Mouse (Mus musculus) adrenal gland, postnatal 10 days (tissue): Measurements from ENCODE around the gene Slc16a2. TPM values are rescaled to one million over a fixed set of nuclear protein-coding genes. Genes with fewer than 3 reads are reported as not detected.
A peak's percentile ranks its signal among the peaks of the same experiment; 100 is the strongest.
"Not testable (repeated sequence)": the region's sequence is repeated elsewhere in the genome, so short reads cannot be mapped to it uniquely, and the experiment has no call there.

Experiments used
- DNase-seq: peaks from one replicate; pipeline ENCODE4 v3.0.0; 2021; ENCODE audit warnings: mixed read lengths
- total RNA-seq, 2 experiments: library from RNA; stranded (reverse); gene quantifications; 2 replicates each; pipeline ENCODE4 v1.2.3; 2021

The Slc16a2 gene
- total RNA-seq, 2 experiments from 2014 or later, result 41.8 to 56.6 TPM

DNA sequence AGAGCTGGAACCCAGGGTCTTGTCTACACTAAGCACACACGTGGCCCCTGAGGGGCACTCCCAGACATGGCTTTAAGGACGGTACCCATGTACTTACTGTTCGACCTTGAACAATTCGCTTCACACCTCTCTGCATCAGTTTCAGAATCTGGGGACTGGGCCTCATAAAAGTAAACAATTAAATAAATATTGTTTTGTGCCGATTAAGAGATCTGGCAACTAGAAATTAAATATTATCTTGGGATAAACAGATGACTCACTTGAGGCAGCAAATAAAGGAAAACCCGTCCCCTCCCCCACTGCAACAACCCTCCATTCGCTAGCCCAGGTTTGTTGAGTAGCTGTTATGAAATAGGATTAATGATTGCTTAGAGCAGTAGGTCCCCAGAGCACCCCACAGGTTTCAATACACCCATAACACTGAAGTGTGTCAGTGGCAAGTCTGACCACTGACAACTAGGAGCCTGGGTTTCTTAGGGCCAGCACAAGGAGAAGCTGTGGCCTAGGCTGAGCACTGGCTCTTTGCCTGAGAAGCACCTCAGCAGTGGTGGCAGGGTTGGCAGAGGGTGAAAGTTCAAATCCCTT, 87.7 kb downstream of the Slc16a2 start:
- DNase-seq, result no peak

- no peak for DNase-seq
These were observed 88.7 kb downstream of the Slc16a2 start for GRCm38 (mm10) chrX:103733091-103733490.

DNA sequence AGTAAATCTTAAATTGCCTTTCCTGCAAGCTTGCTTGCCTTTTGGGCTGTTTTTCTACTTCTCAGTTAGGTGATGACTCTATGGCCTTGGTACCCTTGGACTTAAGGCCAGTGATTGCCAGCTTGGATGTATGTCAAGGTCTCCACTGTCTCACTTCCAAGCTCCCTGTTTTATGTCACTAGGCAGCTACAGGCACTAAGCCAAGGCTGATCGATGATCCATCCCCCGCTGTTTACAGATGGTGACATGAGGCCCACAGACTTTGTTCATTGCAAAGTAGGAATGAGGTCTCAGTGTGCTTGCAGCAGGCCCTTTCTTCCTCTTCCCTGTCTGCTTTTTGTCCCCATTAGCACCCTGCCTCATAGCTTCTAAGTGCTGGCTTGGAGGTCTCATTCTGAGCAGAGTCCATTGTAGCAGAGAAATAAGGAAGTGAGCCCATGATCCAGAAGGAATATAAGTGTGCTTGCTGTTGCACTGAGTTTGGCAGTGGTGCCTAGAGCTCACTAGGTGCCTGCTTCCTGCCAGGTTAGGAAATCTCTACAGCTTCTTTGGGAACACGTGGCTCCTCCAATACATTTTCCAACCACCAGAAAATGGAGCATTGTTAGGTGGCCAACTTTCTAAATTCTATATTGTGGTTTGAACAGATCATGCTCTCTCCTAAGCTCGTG, 89.6 kb downstream of the Slc16a2 start:
- DNase-seq, result peak; percentile 64

DNA sequence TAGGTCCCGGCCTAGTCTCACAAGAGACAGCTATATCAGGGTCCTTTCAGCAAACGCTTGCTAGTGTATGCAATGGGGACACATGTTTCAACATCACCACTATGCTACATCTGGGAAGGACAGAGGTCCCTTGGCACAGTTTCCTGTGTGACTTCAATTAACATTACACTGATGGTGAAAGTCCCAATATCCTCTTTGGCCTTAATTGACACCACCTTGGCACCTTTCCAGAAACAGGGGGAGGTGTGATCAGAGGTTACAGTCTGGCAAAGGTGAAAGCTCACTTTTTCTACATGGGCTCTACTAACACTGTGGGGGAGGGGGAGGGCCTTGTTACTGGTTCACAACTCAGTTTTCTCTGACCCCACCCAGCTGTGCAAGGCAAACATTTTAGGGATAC, 99.3 kb downstream of the Slc16a2 start:
- peak; percentile 31 for DNase-seq

GRCm38 (mm10) chrX:103719618-103720185, 102.1 kb downstream of the Slc16a2 start:
- DNase-seq, result no peak

GRCm38 (mm10) chrX:103712922-103713321, 108.9 kb downstream of the Slc16a2 start:
- DNase-seq, result no peak

DNA sequence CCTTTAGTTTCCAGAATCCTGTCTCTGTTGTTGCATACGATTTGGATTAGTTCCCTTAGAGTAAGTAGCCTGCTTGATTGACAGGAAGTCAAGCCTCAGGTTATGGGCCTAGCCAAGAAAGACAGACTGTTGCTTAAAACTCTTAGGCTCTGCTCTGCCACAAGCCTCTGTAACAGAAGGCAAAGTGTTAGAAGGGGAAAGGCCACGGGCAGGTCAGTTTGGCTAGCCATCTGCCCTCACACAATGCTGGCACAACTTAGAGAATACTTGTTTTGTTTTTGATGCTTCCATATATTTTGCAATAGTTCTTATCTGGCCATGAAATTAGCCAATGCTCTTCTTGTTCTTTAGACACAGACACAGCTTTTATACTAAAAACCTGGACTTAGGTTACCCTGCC, 112.1 kb downstream of the Slc16a2 start:
- DNase-seq, result no peak

DNA sequence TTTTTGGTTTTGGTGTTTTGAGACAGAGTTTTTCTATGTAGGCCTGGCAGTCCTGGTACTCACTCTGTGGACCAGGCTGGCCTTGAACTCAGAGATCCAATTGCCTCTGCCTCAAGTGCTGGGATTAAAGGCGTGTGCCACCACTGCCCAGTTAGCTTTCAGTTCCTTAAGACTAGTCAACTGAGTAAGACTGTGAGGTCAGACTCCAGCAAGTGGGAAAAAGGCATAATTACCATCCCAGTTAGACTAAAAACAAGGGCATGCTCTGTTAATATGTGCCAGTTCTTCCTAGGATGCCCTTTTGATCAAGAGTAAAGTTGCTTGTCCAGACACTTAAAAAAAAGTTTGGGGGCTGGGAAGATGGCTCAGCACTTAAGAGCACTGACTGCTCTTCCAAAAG, 113.2 kb downstream of the Slc16a2 start:
- no peak for DNase-seq

DNA sequence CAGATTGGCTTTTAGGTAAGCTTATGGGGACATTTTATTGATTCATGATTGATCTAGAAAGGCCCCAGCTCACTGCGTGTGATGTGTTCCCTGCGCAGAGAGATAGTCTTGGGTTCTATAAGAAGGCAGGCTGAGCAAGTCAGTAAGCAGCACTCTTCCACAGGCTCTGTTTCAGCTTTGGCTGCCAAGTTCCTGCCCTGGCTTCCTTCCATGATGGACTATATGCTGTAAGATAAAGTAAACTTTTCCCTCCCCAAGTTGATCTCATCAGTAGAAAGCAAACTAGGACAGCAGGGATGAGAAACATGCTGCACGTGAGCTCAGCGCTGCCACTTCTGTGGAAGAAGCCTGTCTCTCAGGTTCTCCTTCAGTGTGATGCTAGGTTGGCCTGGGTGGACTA, 117.2 kb downstream of the Slc16a2 start:
- no peak for DNase-seq

- peak; percentile 66 for DNase-seq
These were observed 117.8 kb downstream of the Slc16a2 start for GRCm38 (mm10) chrX:103704024-103704423.

DNA sequence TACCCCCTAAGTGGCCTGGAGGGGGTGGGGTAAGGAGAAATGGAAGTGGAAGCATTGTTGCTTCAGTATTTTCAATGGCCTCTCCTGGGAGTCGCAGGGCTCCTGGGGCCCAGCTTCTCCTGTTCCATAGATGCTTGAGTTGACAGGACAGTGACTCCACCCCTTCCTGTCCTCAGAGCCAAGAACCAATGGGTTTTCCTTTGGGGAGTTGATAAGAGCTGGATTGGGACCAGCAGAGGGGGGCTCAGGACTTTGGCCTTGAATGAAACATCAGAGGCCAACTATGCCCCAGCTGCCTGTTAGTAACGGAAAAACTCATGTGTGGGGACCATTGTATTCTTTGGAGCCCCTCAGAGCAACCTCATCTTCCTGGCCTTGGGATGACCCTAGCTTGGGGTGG, 124.0 kb downstream of the Slc16a2 start:
- DNase-seq, result no peak

GRCm38 (mm10) chrX:103696081-103696519, 125.7 kb downstream of the Slc16a2 start:
- no peak for DNase-seq

DNA sequence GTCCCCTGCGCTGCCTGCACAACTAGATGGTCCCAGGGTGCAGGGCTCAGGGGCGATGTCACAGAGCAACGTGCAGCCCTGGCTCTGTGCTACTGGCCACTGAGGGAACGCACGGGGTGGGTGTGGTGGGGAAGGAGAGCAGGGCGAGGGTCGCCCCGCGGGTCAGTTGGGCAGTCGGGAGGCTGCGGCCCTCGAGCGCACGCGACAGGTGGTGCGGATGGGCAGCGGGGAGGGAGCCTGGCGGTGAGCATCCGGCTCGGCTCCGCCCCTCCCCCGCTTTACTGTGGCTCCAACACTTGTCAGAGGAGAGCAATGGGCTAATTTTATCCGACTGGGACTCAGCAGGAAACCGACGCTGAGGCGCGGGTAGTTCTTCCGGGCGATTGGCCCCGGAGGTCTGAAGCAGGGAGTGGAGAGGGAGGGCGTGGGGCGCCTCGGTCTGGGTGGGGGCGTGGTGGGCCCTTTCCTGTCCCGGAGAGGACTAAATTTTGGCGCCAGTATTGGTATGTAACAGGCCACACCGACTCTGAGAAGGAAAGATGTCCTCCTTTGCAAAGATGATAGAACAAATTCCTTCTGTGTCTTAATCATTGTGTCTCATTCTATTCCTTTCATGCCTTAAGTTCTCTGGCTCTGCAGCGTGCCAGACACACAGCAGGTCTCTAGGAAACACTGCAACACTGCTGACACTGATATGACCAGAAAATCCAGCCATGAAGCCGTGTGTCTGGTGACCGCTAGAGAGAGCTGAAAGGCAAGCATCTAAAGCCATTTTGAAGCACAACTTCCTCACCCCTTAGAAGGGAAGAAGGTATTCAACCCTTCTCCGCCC, 126.4 kb downstream of the Slc16a2 start:
- peak; percentile 61 for DNase-seq

DNA sequence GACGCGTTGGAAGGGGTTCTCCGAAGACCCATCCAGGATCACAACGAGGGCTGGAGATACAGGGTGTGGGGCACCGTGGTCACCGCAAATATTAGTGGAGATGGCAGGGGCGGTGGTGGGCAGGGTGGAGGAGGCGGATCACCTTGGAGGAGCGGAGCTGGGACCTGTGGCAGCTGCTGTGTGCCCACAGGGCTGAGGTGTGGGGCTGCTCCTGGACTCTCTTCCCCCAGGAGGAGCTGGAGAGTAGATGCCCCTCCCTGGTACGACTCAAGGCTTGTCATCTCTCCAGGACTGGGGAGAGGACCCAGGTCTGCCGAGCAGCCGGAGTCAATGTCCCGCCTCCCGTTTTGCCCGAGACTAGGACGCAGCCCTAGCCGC, 127.0 kb downstream of the Slc16a2 start:
- peak; percentile 8 for DNase-seq

DNA sequence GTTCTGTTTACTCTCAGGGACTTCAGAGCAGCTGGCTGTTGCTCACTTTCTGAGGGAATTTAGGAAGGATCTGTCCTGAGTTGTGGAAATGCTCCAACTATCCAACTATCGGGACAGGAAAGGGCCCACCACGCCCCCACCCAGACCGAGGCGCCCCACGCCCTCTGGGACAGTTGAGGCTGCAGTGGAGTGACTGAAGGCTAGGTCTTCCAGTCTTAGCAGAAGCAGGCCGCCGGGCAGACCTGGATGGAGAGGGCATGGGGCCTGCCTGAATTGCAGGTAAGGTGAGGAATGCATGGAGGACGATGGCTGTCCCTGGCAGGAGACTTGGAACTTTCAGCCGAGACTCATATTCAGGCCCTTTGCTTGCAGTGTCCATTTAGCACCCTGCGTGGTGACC, 127.4 kb downstream of the Slc16a2 start:
- DNase-seq, result no peak

DNA sequence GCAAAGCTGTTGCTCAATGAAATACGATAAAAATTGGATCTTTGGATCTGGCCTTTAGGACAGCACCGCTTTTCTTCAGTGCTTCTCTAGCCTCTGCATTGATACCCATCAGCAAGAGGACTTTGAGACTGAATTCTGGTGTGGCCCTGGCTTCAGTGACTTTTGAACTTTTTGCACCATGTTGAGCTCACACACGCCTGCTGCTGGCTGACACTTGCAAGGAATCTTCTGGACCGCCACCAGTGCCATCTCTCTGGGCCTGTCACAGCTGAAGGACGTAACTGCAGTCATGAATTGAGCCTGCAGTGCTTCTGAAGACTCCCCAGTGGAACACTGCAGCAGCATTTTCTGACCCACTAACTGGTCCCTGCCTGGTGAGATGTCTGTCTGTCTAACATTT, 128.9 kb downstream of the Slc16a2 start:
- DNase-seq, result no peak

- DNase-seq, result no peak
These were observed 133.2 kb downstream of the Slc16a2 start for GRCm38 (mm10) chrX:103688551-103688950.

DNA sequence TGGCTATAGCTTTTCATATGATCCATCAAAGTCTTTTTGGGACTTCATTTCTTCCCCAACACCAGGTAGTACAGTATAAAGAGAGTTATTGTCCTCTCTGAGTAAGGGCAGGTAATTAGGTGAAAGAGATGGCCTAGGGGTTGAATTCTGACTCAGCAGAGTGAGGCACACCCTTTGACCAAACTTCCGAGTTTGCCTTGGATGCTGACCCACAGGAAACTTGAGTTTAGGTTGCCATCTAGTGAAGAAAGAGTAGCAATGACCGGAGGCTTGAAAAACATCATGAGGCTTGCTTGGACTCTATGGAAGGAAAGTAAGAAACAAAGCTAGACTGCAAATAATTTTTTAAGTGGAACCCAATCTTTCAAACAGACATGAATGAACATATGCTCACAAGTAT, 147.1 kb downstream of the Slc16a2 start:
- no peak for DNase-seq

- no peak for DNase-seq
These were observed 148.0 kb downstream of the Slc16a2 start for GRCm38 (mm10) chrX:103673761-103674160.

DNA sequence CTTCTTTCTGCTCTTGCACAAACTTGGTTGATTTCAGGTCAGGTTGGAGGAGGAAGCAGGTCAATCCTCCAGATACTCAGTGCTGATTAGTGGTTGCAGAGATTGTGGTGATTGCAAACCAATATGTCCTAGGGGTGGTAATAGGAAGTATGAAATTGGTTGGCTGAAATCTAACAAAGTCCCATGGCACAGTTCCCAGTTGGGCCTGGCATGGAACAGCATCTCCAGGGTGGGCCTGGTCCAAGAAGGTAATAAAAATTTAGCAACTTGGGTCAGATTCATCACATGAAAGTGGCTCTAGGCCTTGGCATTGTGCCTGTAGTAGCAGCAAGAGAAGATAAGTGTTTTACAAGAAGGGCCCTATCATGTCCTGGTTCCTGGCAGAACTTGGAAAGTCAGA, 151.5 kb downstream of the Slc16a2 start:
- peak; percentile 26 for DNase-seq

DNA sequence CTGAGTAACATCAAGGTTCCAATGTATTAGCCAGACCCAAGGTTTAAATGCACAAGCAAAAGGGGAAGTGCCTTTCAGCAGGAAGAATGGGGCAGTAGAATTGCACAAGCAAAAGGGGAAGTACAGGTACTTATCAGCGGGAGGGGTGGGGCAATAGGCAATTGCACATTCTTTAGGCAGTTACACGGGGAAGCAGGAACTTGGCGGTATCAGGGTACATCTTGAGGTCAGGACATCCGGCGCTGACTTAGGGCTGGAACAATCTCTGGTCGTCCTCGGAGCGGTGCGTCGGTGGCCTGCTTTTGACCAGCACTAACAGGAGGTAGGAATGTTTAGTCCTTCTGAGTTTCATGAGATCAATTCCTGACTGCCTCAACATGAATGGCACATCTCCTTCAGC, 157.3 kb downstream of the Slc16a2 start:
- not testable (repeated sequence) for DNase-seq

DNA sequence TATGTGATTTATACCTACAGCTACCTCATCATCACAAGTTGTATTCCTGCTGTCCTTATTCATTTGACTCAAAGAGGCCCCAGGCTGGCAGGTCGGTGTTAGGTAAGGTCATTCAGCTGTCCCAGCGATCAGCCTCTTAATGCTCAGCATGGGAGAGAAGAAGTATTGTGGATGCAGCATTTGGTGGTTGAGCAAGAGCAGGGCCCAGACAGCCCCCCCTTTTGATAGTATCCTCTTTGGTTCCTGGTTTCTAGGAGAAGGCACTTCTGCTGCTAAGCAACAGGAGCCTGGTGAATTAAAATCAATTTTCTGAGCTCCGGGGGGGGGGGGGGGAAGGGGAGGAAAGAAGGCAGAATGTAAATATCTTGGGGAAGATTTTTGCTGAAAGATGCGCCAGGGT, 162.8 kb downstream of the Slc16a2 start:
- DNase-seq, result no peak

DNA sequence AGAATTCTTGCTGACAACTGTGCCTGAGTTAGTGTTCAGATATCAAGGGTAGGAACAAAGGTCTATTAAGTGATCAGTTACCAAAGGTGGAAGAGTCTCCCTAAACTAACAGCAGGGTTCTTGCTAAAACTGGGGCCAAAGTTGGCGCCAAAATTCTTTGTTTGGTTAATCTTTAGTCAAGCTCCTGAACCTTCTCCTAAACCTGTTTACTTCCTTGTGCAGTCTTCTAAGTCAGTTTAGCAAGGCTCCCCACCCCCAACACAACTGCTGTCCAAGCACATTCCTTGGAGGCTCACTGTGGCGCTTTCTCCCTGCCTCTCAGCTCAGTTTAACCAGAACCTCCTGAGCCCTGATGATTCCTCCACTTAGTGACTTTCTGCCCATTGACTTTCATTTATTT, 168.8 kb downstream of the Slc16a2 start:
- peak; percentile 19 for DNase-seq
